Mouse (Mus musculus) thymus, postnatal 0 days (tissue): ENCODE results near the gene Pbx1. TPM values are rescaled to one million over a fixed set of nuclear protein-coding genes. Genes with fewer than 3 reads are reported as not detected.
A peak's percentile ranks its signal among the peaks of the same experiment; 100 is the strongest.

Experiments used
- DNase-seq: peaks from one replicate; pipeline ENCODE4 v3.0.0-alpha.2; 2015; ENCODE audit warnings: low spot score
- polyA plus RNA-seq: library from polyadenylated mRNA; unstranded; fragments of >200 nt; fragmentation: Nextera tagmentation; extraction: Ambion mirVana; gene quantifications from 2 replicates; pipeline ENCODE4 v1.2.1, GENCODE M21; 2015

The Pbx1 gene
- polyA plus RNA-seq, 1 experiment from 2014 or later = 5.8 TPM

GRCm38 (mm10) chr1:168230134-168230533, 201.9 kb downstream of the Pbx1 start:
- DNase-seq = no peak

DNA sequence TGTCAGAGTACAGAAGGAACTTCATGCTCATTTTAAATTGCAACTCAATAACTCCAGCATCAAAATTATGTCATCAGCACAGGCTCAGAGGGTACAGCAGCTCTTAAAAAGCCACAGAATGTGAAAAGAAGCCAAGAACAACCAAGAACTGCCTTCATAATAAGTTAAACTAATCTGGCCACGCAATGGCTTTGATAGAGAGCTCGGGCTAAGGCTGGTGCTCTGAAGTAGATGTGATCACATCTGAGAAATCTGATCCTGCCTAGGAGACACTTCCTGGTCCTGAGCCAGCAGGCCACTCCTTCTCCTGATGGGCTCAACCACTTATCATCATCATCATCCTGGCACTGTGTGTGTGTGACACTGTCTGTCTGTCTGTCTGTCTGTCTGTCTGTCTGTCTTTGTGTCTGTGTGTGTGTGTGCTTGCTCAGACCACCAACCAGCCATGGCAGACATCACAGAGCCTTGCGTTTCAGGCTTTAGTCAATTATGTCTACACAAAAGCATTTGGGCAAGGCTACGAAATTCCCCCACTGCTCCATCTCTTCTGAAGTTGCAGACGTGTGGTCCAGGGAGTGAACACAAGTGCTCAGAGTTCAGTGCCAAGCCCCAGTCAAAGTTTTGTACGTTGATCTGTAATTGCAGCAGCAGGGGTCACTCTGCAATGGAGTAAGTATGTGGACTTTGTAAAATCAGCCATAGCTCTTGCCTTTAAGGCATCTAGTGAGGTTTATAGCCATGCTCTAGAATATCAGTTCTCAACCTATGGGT, 203.1 kb downstream of the Pbx1 start:
- no peak for DNase-seq

GRCm38 (mm10) chr1:168226150-168226549, 205.9 kb downstream of the Pbx1 start:
- no peak for DNase-seq

- no peak for DNase-seq
Observed at GRCm38 (mm10) chr1:168225595-168226127, 206.4 kb downstream of the Pbx1 start.

DNA sequence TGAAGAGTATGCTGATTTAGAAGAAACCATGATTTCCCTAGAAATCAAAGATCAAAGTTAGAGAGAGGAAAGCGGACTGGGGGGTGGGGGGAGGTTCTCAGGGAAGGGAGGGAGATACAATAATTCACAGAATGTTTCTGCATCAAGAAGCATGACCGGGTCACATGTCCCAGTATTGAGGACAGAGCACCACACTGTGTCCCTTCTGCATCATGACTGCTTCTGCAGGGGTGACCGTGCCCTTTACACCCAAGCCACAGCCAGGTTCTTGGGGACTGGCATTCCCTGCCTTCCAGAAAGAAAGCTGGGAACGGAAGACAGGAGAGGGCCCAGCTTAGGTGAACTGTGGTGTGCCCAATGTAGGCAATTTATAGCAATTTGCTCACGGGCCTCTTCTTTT, 207.9 kb downstream of the Pbx1 start:
- DNase-seq = no peak

DNA sequence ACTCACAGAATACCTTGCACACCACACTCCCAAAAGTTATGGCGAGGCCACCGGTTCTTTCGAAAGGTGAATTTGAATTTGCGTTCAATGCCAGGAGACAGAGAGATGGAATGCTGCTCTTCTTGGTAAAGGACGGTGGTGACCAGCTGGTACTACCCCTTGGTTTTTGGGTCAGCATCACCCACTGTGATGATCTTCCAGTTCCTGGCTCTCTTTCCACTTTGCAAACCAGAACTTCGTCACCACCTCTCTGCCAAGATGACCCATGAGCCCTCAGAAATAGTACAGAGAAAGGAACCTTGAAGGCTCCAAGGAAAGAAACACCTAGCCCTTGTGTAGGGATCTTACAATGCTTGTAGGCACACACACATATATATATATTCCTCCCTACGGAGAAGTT, 209.3 kb downstream of the Pbx1 start:
- DNase-seq = no peak

DNA sequence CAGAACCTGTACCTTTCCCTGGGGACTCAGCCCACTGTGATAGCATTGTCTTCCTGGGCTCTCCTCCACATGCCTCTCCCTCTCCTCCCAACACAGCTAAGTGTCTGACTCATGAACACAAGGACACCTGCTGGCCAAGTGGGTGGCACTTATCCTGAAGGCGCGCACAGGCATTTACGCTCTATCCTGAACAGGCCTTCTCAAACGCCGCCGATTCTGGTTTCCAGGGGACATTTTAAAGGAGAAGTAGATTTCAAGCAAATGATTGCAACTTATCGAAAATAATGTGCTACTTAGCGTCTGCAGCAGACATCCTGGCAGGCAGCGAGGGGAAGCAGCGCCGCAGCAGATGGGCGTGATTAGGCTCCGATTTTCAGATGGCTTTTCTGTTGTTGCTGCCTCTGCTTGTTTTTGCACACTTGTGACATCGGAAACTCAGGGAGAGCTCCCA, 211.0 kb downstream of the Pbx1 start:
- no peak for DNase-seq

DNA sequence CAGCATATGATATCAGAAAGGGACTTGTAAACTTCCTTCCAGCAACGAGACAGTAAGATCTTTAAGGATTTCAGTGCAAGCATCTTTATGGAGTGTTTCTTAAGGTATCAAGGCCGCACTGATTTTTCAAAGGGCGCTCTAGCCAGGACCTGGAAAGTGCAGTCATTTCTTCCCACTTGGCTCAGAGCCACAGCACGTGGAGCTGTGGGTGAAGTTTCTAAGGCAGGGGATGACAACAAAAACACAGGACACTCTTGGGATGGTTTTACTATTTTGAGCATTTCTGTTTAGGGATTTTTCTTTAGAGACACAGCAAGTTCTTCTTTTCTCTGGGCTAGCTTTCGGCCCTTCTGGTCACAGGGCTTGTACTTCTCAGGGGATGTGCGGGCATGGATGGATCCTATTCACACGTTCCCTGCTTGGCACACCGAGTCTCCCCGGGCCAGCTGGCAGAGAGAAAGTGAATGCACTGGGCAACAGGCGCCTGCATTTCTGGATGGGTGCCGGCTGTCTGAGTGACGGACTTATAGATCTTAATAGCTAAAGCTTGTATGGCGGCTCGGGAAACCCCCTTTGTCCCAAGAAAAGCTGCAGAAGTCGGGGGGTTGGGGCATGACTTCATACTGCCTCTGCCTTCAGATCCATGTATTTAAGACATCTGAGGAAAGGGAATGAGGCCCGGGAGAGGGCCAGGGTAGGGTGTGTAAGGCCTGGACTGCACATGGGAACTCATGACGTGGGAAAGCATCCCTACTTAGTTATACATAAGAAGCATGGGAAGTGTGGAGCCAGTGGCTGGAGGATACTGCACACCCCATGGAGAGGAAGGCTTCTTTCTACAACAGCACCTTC, 215.9 kb downstream of the Pbx1 start:
- DNase-seq = no peak

DNA sequence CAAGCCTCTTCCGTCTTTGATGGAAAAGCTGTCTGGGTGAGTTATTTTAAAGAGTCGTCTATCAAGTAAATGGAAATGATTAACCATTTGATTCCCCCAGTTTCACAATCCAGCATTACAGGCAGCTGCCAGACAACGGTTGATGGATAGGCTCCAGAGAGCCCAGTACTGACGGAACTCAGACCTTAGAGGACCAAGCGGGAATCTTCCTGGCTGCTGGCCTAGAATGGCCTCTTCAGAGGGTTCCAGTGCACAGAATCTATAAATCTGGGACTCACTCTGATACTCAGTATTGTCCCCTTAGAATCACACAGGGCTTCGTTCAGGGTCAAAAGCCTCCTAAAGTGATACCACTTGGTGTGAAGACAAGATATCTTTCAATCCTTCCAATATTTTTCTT, 216.6 kb downstream of the Pbx1 start:
- no peak for DNase-seq

DNA sequence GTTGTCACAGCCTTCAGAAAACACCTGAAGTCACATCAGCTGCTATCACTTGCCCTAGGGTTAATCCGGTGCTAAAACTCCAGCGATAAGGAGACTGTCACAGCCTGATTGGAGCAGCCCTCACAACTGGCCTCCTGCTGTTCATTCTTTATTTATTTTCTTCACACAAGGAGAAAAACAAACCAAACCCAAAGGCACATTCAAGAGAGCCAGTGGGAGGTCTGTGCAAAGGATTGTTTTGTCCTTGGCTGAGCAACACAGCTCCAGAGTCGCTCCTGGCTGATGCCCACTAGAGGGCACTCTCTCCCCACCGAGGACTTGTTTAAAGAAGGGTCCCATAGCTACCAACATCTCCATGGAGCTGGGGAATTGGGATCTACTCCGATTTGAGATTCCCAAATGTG, 218.0 kb downstream of the Pbx1 start:
- DNase-seq = peak; percentile 27

GRCm38 (mm10) chr1:168213595-168213994, 218.5 kb downstream of the Pbx1 start:
- DNase-seq = no peak

DNA sequence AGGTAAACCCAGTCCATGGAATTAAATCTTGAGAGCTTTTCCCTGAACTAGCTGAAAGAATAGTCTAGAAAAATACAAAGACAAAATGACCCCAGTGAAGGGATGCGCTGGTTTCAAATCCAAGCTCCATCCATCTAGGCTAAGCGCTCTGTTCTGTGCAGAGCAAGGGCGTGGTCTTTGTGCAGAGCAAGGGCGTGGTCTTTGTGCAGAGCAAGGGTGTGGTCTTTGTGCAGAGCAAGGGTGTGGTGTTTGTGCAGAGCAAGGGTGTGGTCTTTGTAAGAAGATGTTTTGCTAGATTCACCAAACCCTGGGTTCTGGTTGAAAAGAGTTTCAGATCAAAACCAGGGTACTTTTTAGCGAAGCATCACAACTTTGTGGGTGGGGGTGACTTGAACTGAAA, 221.7 kb downstream of the Pbx1 start:
- DNase-seq = no peak

GRCm38 (mm10) chr1:168200570-168201156, 231.4 kb downstream of the Pbx1 start:
- no peak for DNase-seq

- DNase-seq = no peak
Observed at GRCm38 (mm10) chr1:168198276-168198675, 233.8 kb downstream of the Pbx1 start.

DNA sequence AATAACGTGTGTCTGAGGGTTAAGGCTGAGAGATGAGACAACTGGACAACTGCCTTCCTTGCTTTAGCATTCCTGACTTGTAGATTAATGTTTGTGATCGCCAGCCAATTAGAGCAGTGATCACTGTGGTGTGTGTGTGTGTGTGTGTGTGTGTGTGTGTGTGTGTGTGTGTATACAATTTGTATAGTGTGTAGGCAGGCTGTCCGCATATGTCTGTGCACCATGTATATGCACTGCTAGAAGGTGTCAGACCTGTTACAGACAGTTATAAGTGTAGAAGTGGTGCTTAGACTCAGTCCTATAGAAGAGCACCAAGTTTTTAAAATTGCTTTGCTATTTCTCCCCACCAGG, 234.2 kb downstream of the Pbx1 start:
- no peak for DNase-seq

DNA sequence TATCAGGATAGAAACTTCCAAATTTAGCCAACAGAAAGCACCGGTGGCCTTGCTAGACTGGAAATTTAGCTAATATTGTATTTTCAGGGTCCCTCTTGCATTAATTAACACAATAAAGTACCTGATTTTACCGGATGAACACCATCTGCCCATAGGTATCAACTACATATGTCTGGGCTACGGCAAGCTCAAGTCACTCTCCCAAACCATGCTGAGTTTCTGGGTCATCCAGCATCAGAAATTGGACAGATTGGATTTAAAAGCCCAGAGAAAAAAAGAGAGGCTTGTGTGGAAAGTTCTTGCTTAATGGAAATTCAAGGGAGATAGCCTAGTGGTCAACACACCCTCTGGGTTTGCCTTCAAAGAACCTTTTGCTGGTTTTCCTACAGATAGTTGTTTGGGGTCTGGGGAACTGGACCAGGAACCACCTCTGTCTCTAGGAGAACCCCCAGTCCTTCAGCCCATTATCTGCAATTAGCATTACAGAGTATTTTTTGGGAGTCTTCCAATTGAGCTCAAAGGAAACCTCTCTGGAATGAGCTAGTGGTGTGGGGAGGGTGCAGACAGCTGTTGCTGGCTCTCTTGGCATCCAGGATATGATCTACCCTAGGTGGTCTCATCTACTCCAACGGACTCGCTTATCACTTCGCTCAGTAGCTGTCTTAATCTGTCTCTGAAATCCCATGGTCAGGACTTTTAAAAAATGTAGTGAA, 234.7 kb downstream of the Pbx1 start:
- DNase-seq = no peak

- no peak for DNase-seq
Observed at GRCm38 (mm10) chr1:168193364-168193763, 238.7 kb downstream of the Pbx1 start.

GRCm38 (mm10) chr1:168182816-168183215, 249.3 kb downstream of the Pbx1 start:
- no peak for DNase-seq

DNA sequence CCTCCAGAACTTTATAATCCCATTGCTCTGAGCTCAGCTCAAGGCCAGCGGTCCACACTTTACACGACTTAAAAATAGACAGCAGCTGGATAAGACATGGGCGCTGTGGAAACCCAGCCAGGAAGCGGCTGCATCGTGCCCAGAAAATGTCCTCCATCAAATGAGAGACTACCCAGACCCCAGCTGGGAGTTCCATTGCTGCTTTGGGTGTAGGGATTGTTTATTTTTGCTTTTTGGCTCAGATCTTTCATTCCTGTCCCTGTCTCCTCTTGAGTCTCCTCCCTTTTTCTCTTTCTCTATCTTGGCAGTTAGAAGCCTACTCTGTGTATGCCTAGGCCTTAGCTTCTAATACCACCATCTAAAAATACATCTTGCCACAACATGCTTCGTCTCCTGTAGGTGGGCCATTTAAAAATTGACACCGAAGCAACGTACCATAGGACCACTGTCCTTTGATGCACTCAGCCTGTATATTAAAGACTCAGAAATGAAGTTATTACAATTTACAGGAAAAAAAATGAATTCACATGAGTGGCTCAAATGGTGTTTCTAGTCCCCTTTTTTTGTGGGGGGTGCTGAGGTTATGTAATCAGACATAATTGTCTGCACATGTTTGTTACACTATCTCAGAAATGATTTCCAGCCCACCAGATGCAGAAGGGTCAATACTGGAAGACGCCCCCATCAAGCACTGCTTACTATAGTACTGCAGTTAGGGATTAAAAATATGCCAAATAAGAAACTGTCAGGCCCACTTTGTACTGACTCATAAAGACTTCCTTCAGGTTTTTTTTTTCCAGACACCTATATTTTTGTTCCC, 251.2 kb downstream of the Pbx1 start:
- DNase-seq = no peak

GRCm38 (mm10) chr1:168179691-168180090, 252.4 kb downstream of the Pbx1 start:
- DNase-seq = no peak
